In genomic region chr2:9525910-9526309, GRCm38 (mm10) we compare ENCODE assay signal across 14 mouse cellular contexts.
"Had no signal": no experiment of that assay in that cellular context is flagged by ENCODE, and none has a peak within 500 bp of the region (broad histone marks: within the 10 kb centered on the region; RNA-seq: fewer than 3 reads in every experiment).

No protein-coding gene starts in this region.

- H3K4me1 ChIP-seq: kidney, embryonic 15.5 days; liver, embryonic 13.5 days had no signal

- H3K4me2 ChIP-seq: kidney, embryonic 15.5 days; liver, embryonic 13.5 days; midbrain, embryonic 11.5 days had no signal

- H3K9ac ChIP-seq: kidney, embryonic 15.5 days; liver, embryonic 13.5 days had no signal

- H3K9me3 ChIP-seq: kidney, embryonic 15.5 days; liver, embryonic 13.5 days had no signal

- H3K27me3 ChIP-seq: kidney, embryonic 15.5 days; liver, embryonic 13.5 days had no signal

- H3K4me3 ChIP-seq: kidney, embryonic 15.5 days; liver, embryonic 13.5 days had no signal

- H3K27ac ChIP-seq: kidney, embryonic 15.5 days; liver, embryonic 13.5 days; stomach, postnatal 0 days had no signal

- DNase-seq: kidney, adult 11 months; kidney, adult 8-10 months; kidney, postnatal 10 days; kidney, postnatal 4 days; liver, embryonic 13.5 days; lung, adult 2 months; lung, postnatal 14 days; lung, postnatal 4 days; midbrain, embryonic 14.5 days; right cerebral cortex, postnatal 25 days; thymus, postnatal 25 days had no signal

- H3K36me3 ChIP-seq: kidney, embryonic 15.5 days; liver, embryonic 13.5 days had no signal
